Mouse (Mus musculus): ENCODE results near the gene Apobr. TPM values are rescaled to one million over a fixed set of nuclear protein-coding genes. Genes with fewer than 3 reads are reported as not detected.

Apobr gene
- polyA plus RNA-seq, 1 experiment, result 2.3 TPM

DNA sequence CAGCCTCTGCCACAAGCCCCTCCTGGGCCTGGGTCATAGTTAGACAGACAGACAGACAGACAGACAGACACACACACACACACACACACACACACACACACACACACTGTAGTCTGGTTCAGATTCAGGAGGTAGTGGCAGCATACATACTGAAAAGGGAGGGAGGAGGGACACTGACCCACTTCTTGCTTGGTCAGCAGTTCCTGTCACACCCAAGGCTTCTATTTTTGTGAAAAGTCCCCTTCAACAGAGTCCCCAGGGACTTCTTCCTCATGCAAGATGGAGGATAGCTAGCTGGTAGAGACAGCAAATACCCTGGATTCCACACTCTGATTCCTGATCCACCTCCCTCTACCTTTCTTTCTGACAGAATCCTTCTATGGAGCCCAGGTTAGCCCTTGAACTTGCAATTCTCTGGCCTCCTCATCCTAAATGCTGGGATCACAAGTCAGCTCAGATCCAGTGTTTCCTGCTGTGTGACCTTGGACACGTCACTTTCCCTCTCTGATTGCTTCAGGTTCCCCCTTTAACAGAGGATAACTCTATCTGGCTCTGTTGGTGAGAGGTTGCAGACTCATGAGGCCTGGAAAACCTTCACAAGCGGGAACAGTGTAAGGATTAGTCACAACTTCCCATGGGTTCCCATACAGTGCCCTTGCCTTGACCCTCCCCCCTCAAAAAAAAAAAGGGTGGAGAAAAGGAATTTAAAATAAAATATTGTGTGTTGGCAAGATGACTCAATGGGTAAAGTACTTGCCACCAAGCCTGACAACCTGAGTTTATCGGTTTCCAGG, 41.3 kb downstream of the Apobr start:
- Histone ChIP-seq H3K4me3 (ENCODE audit: low read depth, low read length) (no peak overlapping the region), H3K27ac (ENCODE audit: insufficient read depth, low read depth, low read length) (peak overlapping the region; percentile 53), H3K27me3 (ENCODE audit: control insufficient read depth, insufficient read depth, low read length) (no peaks in the 10 kb centered on the region), H3K4me1 (ENCODE audit: control insufficient read depth, insufficient read depth, insufficient read length, low read length) (peaks cover 8% of the 10 kb centered on the region; the same call in 1 of the 2 replicates), H3K36me3 (ENCODE audit: control insufficient read depth, insufficient read depth, low read length) (no peaks in the 10 kb centered on the region)
- 72% methylated on average over 3 of the region's 3 CpGs for WGBS
- TF ChIP-seq POLR2A (IDR thresholded peaks at IDR 0.05; ENCODE audit: low read depth, low read length), result no peak
- TF ChIP-seq CTCF (IDR thresholded peaks at IDR 0.05; ENCODE audit: extremely low read depth, insufficient read length, insufficient replicate concordance, low read depth, low read length), result no peak

DNA sequence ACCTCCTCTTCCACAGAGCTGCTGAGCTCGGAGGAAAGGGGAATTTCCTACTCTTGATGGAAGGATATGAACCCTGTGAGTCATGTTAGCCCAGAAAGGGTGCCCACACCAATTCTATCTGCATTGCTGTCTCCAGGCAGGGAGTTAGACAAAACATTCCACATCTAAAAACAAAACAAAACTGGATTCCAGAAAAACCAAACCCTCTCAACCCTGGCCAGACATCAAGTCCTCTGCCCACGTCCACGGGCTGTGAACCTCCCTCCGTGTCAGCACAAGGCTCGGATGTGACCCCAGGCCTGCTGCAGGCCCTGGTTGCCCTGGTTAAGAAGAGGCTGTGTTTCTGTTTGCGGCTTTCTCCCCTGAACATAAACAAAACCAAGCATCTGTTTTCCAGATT, 43.4 kb downstream of the Apobr start:
- H3K27ac ChIP-seq (ENCODE audit: insufficient read depth, low read depth, low read length), result peak overlapping the region; percentile 10; the same call in 1 of the 2 replicates
- WGBS, result 78% methylated on average over 6 of the region's 6 CpGs
- peaks cover 8% of the 10 kb centered on the region; the same call in 1 of the 2 replicates for H3K4me1 ChIP-seq (ENCODE audit: control insufficient read depth, insufficient read depth, insufficient read length, low read length)
- H3K4me3 ChIP-seq (ENCODE audit: low read depth, low read length), result no peak overlapping the region
- no peaks in the 10 kb centered on the region for H3K36me3 ChIP-seq (ENCODE audit: control insufficient read depth, insufficient read depth, low read length)
- TF ChIP-seq CTCF (IDR thresholded peaks at IDR 0.05; ENCODE audit: extremely low read depth, insufficient read length, insufficient replicate concordance, low read depth, low read length) (no peak), POLR2A (IDR thresholded peaks at IDR 0.05; ENCODE audit: low read depth, low read length) (no peak)
- H3K27me3 ChIP-seq (ENCODE audit: control insufficient read depth, insufficient read depth, low read length), result no peaks in the 10 kb centered on the region

DNA sequence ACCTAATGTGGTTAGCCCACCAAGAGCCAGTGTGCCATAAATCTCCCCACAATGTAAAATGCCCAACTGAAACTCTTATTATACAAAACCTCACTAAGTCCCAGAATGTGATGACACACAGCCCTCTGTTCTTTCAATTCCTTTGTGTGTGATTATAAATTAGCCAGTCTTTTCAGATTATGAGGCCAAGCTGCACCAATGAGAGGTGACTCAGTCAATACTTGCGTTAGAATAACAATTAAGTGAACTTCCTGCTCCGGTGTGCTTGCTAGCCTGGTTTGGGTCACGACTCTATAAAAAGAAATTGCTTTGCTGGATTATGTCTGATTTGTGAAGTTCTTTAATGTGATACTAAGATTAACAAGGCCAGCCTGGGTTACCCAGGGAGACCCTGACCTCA, 45.2 kb downstream of the Apobr start:
- no peaks in the 10 kb centered on the region for H3K27me3 ChIP-seq (ENCODE audit: control insufficient read depth, insufficient read depth, low read length)
- no peak overlapping the region for H3K4me3 ChIP-seq (ENCODE audit: low read depth, low read length)
- no peaks in the 10 kb centered on the region for H3K36me3 ChIP-seq (ENCODE audit: control insufficient read depth, insufficient read depth, low read length)
- H3K4me1 ChIP-seq (ENCODE audit: control insufficient read depth, insufficient read depth, insufficient read length, low read length), result peaks cover 8% of the 10 kb centered on the region; the same call in 1 of the 2 replicates
- TF ChIP-seq POLR2A (IDR thresholded peaks at IDR 0.05; ENCODE audit: low read depth, low read length), result no peak
- TF ChIP-seq CTCF (IDR thresholded peaks at IDR 0.05; ENCODE audit: extremely low read depth, insufficient read length, insufficient replicate concordance, low read depth, low read length), result no peak
- H3K27ac ChIP-seq (ENCODE audit: insufficient read depth, low read depth, low read length), result no peak overlapping the region
- 6% methylated on average over 3 of the region's 3 CpGs for WGBS

DNA sequence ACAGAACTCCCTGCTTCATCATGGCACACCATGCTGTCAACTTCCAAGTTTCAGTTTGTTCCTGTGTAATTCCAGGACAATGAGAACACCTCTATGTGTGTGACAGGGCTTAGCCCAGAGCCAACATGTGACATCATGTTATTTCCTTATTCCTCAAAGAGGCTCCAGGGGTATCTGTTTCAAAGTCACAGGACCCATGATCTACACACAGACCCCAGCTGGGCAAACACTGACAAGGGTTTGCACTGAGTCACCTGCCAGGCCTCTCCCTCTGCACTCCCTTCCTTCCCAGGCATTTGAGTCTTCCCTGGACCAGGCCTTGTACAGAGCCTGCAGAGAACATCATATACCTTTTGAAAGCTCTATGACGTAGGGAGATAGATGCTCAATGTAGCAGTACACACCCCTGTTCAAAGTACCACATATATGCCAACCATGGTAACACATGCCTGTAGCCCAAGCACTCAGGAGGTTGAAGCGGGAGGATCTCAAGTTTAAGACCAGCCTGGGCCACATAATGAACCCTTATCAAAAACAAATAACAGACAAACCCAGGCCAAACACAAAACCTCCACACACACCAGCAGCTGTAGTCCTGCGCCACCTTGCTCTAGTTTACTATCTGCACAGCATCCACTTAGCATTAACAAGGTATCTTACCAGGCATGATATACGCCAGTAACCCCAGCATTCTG, 46.2 kb downstream of the Apobr start, which contains the start of gene Nupr1:
Gene Nupr1, minus strand, starts transcription at position 38 of the 695 bp plus-strand sequence.
- no peaks in the 10 kb centered on the region for H3K27me3 ChIP-seq (ENCODE audit: control insufficient read depth, insufficient read depth, low read length)
- no peak within 1 kb of the TSS for H3K4me3 ChIP-seq (ENCODE audit: low read depth, low read length)
- peaks cover 2% of the 10 kb centered on the region; the same call in 1 of the 2 replicates for H3K4me1 ChIP-seq (ENCODE audit: control insufficient read depth, insufficient read depth, insufficient read length, low read length)
- H3K36me3 ChIP-seq (ENCODE audit: control insufficient read depth, insufficient read depth, low read length), result no peaks in the 10 kb centered on the region
- H3K27ac ChIP-seq (ENCODE audit: insufficient read depth, low read depth, low read length), result no peak within 1 kb of the TSS
- TF ChIP-seq POLR2A (IDR thresholded peaks at IDR 0.05; ENCODE audit: low read depth, low read length) (no peak), CTCF (IDR thresholded peaks at IDR 0.05; ENCODE audit: extremely low read depth, insufficient read length, insufficient replicate concordance, low read depth, low read length) (no peak)
- 47% methylated on average over 4 of the region's 4 CpGs for WGBS

DNA sequence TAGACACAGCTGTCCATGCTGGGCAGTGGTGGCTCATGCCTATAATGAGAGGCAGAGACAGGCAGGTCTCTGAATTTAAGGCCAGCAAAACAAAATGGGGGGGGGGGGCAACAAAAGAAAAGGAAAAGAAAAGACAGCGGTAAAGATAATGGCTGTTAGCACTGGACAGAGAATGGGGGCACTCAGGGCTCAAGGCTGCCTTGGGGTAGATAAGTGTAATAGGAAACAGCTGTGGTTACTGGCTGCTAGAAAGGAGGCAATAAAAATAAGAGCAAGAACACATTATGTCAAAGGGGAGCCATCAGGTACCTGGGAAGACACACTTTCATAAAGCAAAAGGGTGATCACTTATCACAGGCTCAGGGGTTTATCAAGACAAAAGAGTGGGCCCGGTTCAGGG, 47.7 kb downstream of the Apobr start:
- Histone ChIP-seq H3K4me3 (ENCODE audit: low read depth, low read length) (no peak overlapping the region), H3K27me3 (ENCODE audit: control insufficient read depth, insufficient read depth, low read length) (no peaks in the 10 kb centered on the region), H3K4me1 (ENCODE audit: control insufficient read depth, insufficient read depth, insufficient read length, low read length) (peaks cover 2% of the 10 kb centered on the region; the same call in 1 of the 2 replicates), H3K36me3 (ENCODE audit: control insufficient read depth, insufficient read depth, low read length) (no peaks in the 10 kb centered on the region), H3K27ac (ENCODE audit: insufficient read depth, low read depth, low read length) (no peak overlapping the region)
- 38% methylated on average over 2 of the region's 2 CpGs for WGBS
- TF ChIP-seq CTCF (IDR thresholded peaks at IDR 0.05; ENCODE audit: extremely low read depth, insufficient read length, insufficient replicate concordance, low read depth, low read length), result no peak
- TF ChIP-seq POLR2A (IDR thresholded peaks at IDR 0.05; ENCODE audit: low read depth, low read length), result no peak

DNA sequence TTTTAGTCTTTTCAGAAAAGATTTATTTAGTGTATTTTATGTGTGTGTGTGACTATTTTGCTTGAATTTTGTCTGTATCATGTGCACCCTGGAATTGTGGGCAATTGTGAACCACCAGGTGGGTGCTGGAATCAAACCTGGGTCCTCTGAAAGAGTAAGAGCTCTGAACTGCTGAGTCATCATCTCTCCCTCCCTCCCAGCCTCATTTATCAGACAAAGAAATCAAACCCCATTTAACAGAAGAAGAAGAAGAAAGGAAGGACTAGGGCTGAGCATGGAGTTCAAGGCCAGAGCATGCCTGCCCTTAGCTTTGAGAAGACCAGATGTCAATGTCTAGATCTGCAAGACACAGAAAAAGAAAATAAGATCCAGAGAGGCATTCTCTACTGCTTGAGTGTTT, 50.6 kb downstream of the Apobr start:
- no peaks in the 10 kb centered on the region; the same call in 1 of the 2 replicates for H3K4me1 ChIP-seq (ENCODE audit: control insufficient read depth, insufficient read depth, insufficient read length, low read length)
- H3K36me3 ChIP-seq (ENCODE audit: control insufficient read depth, insufficient read depth, low read length), result no peaks in the 10 kb centered on the region
- H3K27ac ChIP-seq (ENCODE audit: insufficient read depth, low read depth, low read length), result no peak overlapping the region
- H3K27me3 ChIP-seq (ENCODE audit: control insufficient read depth, insufficient read depth, low read length), result no peaks in the 10 kb centered on the region
- TF ChIP-seq POLR2A (IDR thresholded peaks at IDR 0.05; ENCODE audit: low read depth, low read length) (no peak), CTCF (IDR thresholded peaks at IDR 0.05; ENCODE audit: extremely low read depth, insufficient read length, insufficient replicate concordance, low read depth, low read length) (no peak)
- no peak overlapping the region for H3K4me3 ChIP-seq (ENCODE audit: low read depth, low read length)
